Mouse (Mus musculus): ENCODE measurements around the gene Chrm5. TPM values are rescaled to one million over a fixed set of nuclear protein-coding genes. Genes with fewer than 3 reads are reported as not detected.

Chrm5 gene
- polyA plus RNA-seq, 1 experiment from 2014 or later = 0.12 TPM

DNA sequence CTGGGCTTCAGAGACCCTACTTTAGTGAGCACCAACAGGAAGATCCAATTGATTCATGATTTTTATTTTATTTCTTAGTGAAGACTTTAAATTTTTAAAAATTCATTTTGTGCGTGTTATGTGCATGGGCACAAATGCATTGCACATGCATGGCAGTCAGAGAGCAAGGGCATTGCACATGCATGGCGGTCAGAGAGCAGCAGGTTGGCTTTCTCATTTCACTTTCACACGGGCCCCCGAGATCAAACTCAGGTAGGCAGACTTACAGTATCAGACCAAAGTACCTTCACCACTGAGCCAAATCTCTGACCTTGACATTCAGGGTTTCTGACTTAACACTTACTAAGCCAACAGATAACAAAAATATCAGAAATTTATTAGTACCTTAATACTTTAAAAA lies 50.9 kb downstream of the Chrm5 start:
- Histone ChIP-seq H3K4me1 (ENCODE audit: control insufficient read depth, insufficient read depth, low read length) (no peaks in the 10 kb centered on the region), H3K27ac (replicated peaks; ENCODE audit: low read depth, low read length) (no peak overlapping the region), H3K36me3 (ENCODE audit: control insufficient read depth, insufficient read depth, low read length) (no peaks in the 10 kb centered on the region), H3K4me2 (ENCODE audit: low read depth, severe bottlenecking) (no peak overlapping the region), H3K27me3 (ENCODE audit: control insufficient read depth, insufficient read depth, low read length) (no peaks in the 10 kb centered on the region), H3K9me3 (ENCODE audit: control insufficient read depth, low read length) (no peaks in the 10 kb centered on the region), H3K4me3 (ENCODE audit: low read depth, low read length) (no peak overlapping the region), H3K9ac (ENCODE audit: low read length) (no peak overlapping the region)
- no peak for DNase-seq (ENCODE audit: low spot score)
- no peak for ATAC-seq (ENCODE audit: insufficient number of reproducible peaks, low FRiP score, low TSS enrichment, low read depth)
- 87% methylated on average over 4 of the region's 4 CpGs for WGBS

Other genes with a start within 250 kb of the Chrm5 start
- gene Lpcat4, start 241.3 kb downstream of the Chrm5 start, polyA plus RNA-seq (2014; fragmentation: Nextera tagmentation; extraction: Ambion mirVana) = 14.2 TPM in 2 replicates
- gene Nutm1, start 221.5 kb downstream of the Chrm5 start, polyA plus RNA-seq (2014; fragmentation: Nextera tagmentation; extraction: Ambion mirVana) = not detected in 2 replicates
- gene Nop10, start 218.8 kb downstream of the Chrm5 start, polyA plus RNA-seq (2014; fragmentation: Nextera tagmentation; extraction: Ambion mirVana) = 180 and 182 TPM in 2 replicates
- gene Slc12a6, start 214.9 kb downstream of the Chrm5 start, polyA plus RNA-seq (2014; fragmentation: Nextera tagmentation; extraction: Ambion mirVana) = 9.7 TPM in 2 replicates
- 0.08 TPM in 1 of 2 replicates, not detected in the other for gene Gm21985, start 214.5 kb downstream of the Chrm5 start, polyA plus RNA-seq (2014; fragmentation: Nextera tagmentation; extraction: Ambion mirVana)
- 103 and 106 TPM in 2 replicates for gene Emc4, start 112.7 kb downstream of the Chrm5 start, polyA plus RNA-seq (2014; fragmentation: Nextera tagmentation; extraction: Ambion mirVana)
- 50.3 and 50.7 TPM in 2 replicates for gene Katnbl1, start 101.6 kb downstream of the Chrm5 start, polyA plus RNA-seq (2014; fragmentation: Nextera tagmentation; extraction: Ambion mirVana)
- gene Emc7, start 25.8 kb downstream of the Chrm5 start, polyA plus RNA-seq (2014; fragmentation: Nextera tagmentation; extraction: Ambion mirVana) = 9.4 and 10.2 TPM in 2 replicates
- gene Aven, start 12.2 kb upstream of the Chrm5 start, polyA plus RNA-seq (2014; fragmentation: Nextera tagmentation; extraction: Ambion mirVana) = 8.7 and 8.8 TPM in 2 replicates

Measured in limb, embryonic 11.5 days (tissue).